Mouse (Mus musculus): ENCODE measurements at regions not wholly inside any gene's neighbourhood (a gene's known extent, or its start where the extent isn't known, plus 50 kb on each side); places are given as distances from the start of the nearest gene placed in this dataset.

DNA sequence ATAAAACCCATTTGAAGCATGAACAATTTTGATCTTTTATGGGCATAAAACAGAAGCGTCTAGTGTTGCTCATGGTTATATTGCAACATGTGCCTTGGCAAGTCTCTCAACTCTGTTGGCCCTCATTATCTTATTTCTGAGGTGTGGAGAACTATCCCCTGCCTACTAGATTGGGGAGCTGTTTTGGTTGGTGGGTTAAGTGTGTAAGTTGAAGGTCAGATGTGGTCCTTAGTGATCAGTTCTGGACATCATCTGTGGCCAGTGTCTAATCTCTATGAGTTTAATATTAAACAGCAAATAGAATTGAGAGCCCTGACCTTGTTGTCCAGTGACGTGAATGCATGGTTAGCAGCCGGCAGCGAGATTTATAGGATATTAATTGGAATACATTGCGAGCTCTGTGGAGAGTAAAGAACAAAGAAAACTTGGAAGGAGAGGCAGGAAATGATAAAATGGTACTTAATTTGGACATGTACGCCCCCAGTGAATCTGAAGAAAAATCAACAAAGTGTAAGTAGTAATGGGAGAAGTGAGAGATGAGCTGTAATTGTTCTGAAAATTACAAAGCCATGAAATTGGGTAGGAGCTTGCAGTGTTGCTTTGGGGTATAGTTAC is 69.5 kb upstream of the Cyp1b1 start:
- TF ChIP-seq FLI1 (IDR thresholded peaks at IDR 0.05; ENCODE audit: low read length) = no peak
- TF ChIP-seq GATA1 (IDR thresholded peaks at IDR 0.05; ENCODE audit: borderline replicate concordance, low read length) = no peak

Measured in megakaryocyte, embryonic 14.5 days (primary cell).